Mouse (Mus musculus) midbrain, postnatal 0 days (tissue): ENCODE measurements around the gene Lars2. TPM values are rescaled to one million over a fixed set of nuclear protein-coding genes. Genes with fewer than 3 reads are reported as not detected.

Source experiments
- ATAC-seq: fragments of 200-750 bp; cut with Nextera tagmentation; 2 replicates; pipeline ENCODE4 v1.8.0; 2017; ENCODE audit warnings: moderate number of reproducible peaks, mild to moderate bottlenecking, moderate TSS enrichment, moderate library complexity; ENCODE audit not compliant: low FRiP score
- DNase-seq: peaks from one replicate; pipeline ENCODE4 v3.0.0-alpha.2; 2015; ENCODE audit warnings: low spot score
- H3K27ac ChIP-seq: fragments of 300-500 bp; sonication (generic); 2 replicates; pipeline ENCODE4 v1.5.1; 2014; ENCODE audit warnings: low read depth, mild to moderate bottlenecking, low read length, mixed read lengths
- H3K27me3 ChIP-seq: fragments of 300-500 bp; sonication (generic); 2 replicates; pipeline ENCODE4 v1.6.1; 2014; ENCODE audit warnings: low read length, control low read depth, mixed read lengths; ENCODE audit not compliant: insufficient read depth
- H3K36me3 ChIP-seq: fragments of 300-500 bp; sonication (generic); 2 replicates; pipeline ENCODE4 v1.6.1; 2014; ENCODE audit warnings: low read length, control low read depth, mixed read lengths; ENCODE audit not compliant: insufficient read depth
- H3K4me1 ChIP-seq: fragments of 300-500 bp; sonication (generic); 2 replicates; pipeline ENCODE4 v1.6.1; 2014; ENCODE audit warnings: mild to moderate bottlenecking, control low read depth, antibody characterized with exemption, low read length, mixed read lengths; ENCODE audit not compliant: insufficient read depth
- H3K4me2 ChIP-seq: fragments of 300-500 bp; sonication (generic); 2 replicates; pipeline ENCODE4 v1.6.1; 2014; ENCODE audit warnings: low read depth, mild to moderate bottlenecking, low read length, mixed read lengths; ENCODE audit not compliant: poor library complexity, severe bottlenecking
- H3K4me3 ChIP-seq: fragments of 300-500 bp; sonication (generic); 2 replicates; pipeline ENCODE4 v1.5.1; 2014; ENCODE audit warnings: low read depth, mild to moderate bottlenecking, low read length, moderate library complexity
- H3K9ac ChIP-seq: fragments of 300-500 bp; sonication (generic); replicated peaks from 2 replicates; pipeline ENCODE4 v1.6.1; 2014; ENCODE audit warnings: mild to moderate bottlenecking, low read length, moderate library complexity, mixed read lengths; ENCODE audit not compliant: poor library complexity, severe bottlenecking
- H3K9me3 ChIP-seq: fragments of 300-500 bp; sonication (generic); 2 replicates; pipeline ENCODE4 v1.6.1; 2016; ENCODE audit warnings: low read length, control low read depth
- CTCF ChIP-seq: IDR thresholded peaks from 2 replicates; pipeline ENCODE4 v1.5.1; 2016; ENCODE audit warnings: antibody characterized with exemption, mild to moderate bottlenecking
- WGBS: fragments of 180-500 bp; shearing (Covaris S2); extraction: QIAGEN DNeasy Blood & Tissue Kit; methylation state at CpG from one replicate; pipeline ENCODE4 v1.1.7; 2014; 5-methylcytosine and 5-hydroxymethylcytosine counted together
- polyA plus RNA-seq: library from polyadenylated mRNA; unstranded; fragments of >200 nt; fragmentation: Nextera tagmentation; extraction: Ambion mirVana; gene quantifications from 2 replicates; pipeline ENCODE4 v1.2.1, GENCODE M21; 2015
- total RNA-seq: library from RNA; depleted of rRNA; stranded (reverse); fragments of >200 nt; gene quantifications from 2 replicates; pipeline ENCODE4 v1.2.3, GENCODE M21; 2014

The Lars2 gene
- total and polyA plus RNA-seq, 2 experiments from 2014 or later, result 11.9 to 930 TPM

DNA sequence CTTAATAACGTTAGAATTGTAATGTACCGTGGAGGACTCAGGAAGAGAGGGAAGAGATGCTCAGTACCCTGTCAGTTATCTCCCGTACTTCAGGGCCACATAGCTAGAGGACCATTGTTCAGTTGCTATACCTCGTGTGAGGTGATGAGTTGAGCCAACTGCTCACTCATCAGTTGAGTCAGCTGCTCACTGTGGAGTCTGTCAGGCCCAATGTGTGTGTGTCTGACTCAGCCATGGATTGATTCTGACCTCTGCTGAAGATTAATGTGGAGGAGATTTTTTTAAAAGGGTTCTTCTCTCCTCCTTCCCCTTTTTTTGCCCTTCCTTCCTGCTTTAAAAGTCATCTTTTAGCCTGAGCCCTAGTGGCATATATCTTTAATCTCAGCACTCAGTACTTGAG lies 133.8 kb downstream of the Lars2 start:
- DNase-seq (no peak), ATAC-seq (no peak)
- H3K27ac ChIP-seq, result no peak overlapping the region
- H3K27me3 ChIP-seq, result no peaks in the 10 kb centered on the region
- H3K9ac ChIP-seq, result no peak overlapping the region
- no peak overlapping the region for H3K4me2 ChIP-seq
- no peak overlapping the region for H3K4me3 ChIP-seq
- H3K36me3 ChIP-seq, result no peaks in the 10 kb centered on the region
- WGBS, result 92% methylated on average over 4 of the region's 4 CpGs
- TF ChIP-seq CTCF, result no peak
- 0 out of 2 replicates have a peak, but pooled peaks cover 2% of the 10 kb centered on the region for H3K4me1 ChIP-seq
- no peaks in the 10 kb centered on the region for H3K9me3 ChIP-seq

DNA sequence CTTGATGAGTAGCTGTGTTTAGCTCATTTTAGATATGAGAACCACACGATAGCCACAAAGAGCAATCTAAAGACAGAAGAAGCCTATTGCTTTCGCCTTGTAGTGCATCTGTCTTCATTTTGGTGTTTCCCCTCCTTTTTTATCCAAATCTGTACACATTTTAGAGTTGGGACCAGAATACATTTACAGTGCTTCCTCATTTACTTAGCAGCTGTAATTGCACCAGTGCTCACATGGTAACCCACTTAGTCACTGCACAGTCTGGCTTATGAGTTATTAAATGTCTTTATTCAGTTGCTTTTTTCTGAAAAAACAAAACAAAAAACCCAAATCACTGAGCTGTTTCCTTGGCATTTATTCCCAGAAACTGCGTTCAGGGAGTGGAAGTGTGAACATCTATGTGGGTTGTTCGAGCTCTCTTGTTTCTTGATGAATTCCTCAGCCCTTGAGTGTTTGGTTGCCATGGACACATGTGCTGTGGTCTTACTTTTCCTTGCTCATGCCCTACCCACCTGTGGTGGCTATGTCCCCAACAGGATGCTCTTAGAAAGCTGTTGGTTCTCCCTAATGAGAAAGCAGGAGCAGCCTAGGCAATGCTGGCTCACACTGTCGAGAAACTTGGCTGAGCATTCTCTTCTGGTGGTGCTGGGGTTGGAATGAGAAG lies 136.6 kb downstream of the Lars2 start:
- Histone ChIP-seq H3K27me3 (no peaks in the 10 kb centered on the region), H3K36me3 (no peaks in the 10 kb centered on the region), H3K9ac (no peak overlapping the region), H3K4me1 (0 out of 2 replicates have a peak, but pooled peaks cover 2% of the 10 kb centered on the region), H3K9me3 (no peaks in the 10 kb centered on the region), H3K4me2 (no peak overlapping the region), H3K4me3 (no peak overlapping the region), H3K27ac (no peak overlapping the region)
- 69% methylated on average over 5 of the region's 5 CpGs for WGBS
- ATAC-seq (no peak), DNase-seq (peak; percentile 23)
- TF ChIP-seq CTCF, result no peak

DNA sequence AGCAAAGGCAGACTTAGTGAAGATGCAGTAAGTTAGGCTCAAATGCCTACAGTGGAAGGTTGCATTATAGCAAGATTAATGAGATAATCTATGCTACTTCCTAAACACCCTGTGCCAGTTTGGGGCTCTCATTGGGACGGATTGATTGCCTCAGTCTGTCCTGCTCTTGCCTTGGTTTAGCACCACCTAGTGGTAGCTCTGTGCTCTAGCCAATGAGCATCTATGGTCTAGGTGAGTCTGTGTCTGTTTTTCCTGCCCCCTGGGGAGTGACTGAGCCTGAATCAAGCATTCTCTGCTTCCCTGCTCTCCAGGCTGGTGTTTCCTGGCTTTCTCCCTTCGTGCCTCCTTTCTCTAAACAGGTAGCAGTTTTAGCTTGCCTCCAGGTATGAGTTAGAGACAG lies 137.6 kb downstream of the Lars2 start:
- Histone ChIP-seq H3K4me3 (no peak overlapping the region), H3K9ac (no peak overlapping the region), H3K36me3 (no peaks in the 10 kb centered on the region), H3K27me3 (no peaks in the 10 kb centered on the region), H3K4me1 (0 out of 2 replicates have a peak, but pooled peaks cover 2% of the 10 kb centered on the region), H3K27ac (no peak overlapping the region), H3K4me2 (no peak overlapping the region), H3K9me3 (no peaks in the 10 kb centered on the region)
- TF ChIP-seq CTCF, result peak; percentile 88
- 7% methylated on average over 2 of the region's 2 CpGs for WGBS
- ATAC-seq (no peak), DNase-seq (peak; percentile 71)

DNA sequence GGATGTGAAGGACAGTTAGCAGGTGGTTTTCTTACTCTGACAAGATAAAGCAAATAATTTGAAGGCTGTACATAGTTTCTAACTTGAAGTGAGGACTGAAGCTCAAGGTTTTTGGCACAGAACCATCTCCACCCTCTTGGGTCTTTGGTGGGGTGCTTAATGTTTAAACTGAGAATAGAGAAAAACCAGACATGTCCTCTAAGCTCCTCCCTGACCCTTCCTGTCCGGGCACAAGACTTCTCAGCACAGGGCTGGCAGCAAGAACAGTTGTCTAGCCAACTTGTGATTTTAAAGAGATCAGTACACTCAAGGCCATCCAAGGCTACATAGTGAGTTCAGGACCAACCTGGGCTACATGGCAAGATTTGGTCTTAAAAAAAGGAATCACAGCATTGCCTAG lies 138.9 kb downstream of the Lars2 start:
- no peak overlapping the region for H3K27ac ChIP-seq
- H3K4me2 ChIP-seq, result no peak overlapping the region
- WGBS, result 73% methylated on average over 1 of the region's 1 CpGs
- ATAC-seq, result no peak
- no peak overlapping the region for H3K9ac ChIP-seq
- no peaks in the 10 kb centered on the region for H3K36me3 ChIP-seq
- 0 out of 2 replicates have a peak, but pooled peaks cover 2% of the 10 kb centered on the region for H3K4me1 ChIP-seq
- no peak for TF ChIP-seq CTCF
- H3K4me3 ChIP-seq, result no peak overlapping the region
- no peaks in the 10 kb centered on the region for H3K27me3 ChIP-seq
- DNase-seq, result no peak
- no peaks in the 10 kb centered on the region for H3K9me3 ChIP-seq

DNA sequence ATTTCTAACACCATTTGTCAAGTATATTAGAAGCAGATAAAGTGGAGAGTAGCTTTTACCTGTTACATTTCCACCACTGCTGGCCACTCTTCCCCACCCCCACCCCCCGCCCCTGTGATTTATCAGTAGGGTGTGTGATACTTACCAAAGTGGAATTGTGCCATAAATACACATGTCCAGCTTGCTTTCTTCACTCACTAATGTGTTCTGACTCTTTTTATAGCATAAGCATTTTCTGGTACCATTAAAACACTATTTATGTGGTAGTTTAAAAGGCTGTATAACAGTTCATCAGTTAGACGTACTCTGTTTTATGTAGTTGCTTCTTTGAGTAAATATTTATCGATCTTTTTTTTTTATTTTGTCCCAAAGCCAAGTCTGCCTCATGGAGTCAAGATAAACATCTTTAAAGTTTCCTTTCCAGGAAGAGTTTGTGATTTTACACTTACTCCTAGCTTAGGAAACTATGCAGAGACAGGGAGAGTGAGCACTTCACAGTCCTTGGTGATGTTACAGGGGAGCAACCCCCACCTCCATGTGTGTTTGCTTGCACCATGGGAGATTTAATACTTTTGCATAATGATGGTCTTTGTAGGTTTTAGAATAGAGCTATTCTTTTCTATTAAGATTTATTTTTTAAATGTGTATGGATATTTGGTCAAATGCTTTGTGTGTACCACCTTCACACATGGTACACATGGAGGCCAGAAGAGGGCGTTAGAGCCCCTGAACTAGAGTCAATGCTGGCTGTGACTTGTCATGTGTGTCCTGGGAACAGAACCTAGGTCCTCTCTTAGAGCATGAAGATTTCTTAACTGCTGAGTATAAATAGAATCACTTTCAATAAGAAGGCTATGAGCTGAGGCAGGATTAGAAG lies 139.8 kb downstream of the Lars2 start:
- ATAC-seq, result no peak
- no peak overlapping the region for H3K4me2 ChIP-seq
- no peak for TF ChIP-seq CTCF
- no peak overlapping the region for H3K4me3 ChIP-seq
- 0 out of 2 replicates have a peak, but pooled peaks cover 2% of the 10 kb centered on the region for H3K4me1 ChIP-seq
- WGBS, result 83% methylated on average over 4 of the region's 4 CpGs
- H3K27ac ChIP-seq, result no peak overlapping the region
- H3K9me3 ChIP-seq, result no peaks in the 10 kb centered on the region
- H3K36me3 ChIP-seq, result no peaks in the 10 kb centered on the region
- H3K9ac ChIP-seq, result no peak overlapping the region
- DNase-seq, result no peak
- no peaks in the 10 kb centered on the region for H3K27me3 ChIP-seq

DNA sequence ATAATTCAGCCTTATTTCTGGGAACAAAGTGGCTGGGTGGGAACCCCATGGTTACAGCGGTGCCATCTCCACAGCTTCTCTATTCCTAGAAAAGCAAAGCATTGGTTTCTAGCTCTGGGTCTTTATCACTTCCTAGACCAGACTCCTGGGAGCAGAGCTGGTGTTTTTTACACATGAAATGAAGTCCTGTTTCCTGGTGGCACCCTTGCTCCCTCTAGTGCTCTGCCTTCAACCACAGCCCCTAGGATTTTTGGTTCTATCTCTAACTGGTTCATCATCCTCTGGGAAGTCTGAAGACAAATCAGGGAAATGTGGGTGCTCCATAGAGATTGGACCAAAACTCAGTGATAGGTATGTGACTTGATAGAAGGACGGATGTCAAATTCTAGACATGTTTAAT lies 140.7 kb downstream of the Lars2 start:
- no peaks in the 10 kb centered on the region for H3K9me3 ChIP-seq
- no peaks in the 10 kb centered on the region for H3K27me3 ChIP-seq
- 0 out of 2 replicates have a peak, but pooled peaks cover 2% of the 10 kb centered on the region for H3K4me1 ChIP-seq
- WGBS, result 85% methylated on average over 2 of the region's 2 CpGs
- H3K4me3 ChIP-seq, result no peak overlapping the region
- no peak overlapping the region for H3K27ac ChIP-seq
- H3K9ac ChIP-seq, result no peak overlapping the region
- no peak for ATAC-seq
- H3K4me2 ChIP-seq, result no peak overlapping the region
- H3K36me3 ChIP-seq, result no peaks in the 10 kb centered on the region
- no peak for DNase-seq
- TF ChIP-seq CTCF, result peak; percentile 59
